Mouse (Mus musculus) embryonic facial prominence, embryonic 13.5 days (tissue): ENCODE data around the gene Eif1. TPM values are rescaled to one million over a fixed set of nuclear protein-coding genes. Genes with fewer than 3 reads are reported as not detected.
A peak's percentile ranks its signal among the peaks of the same experiment; 100 is the strongest.
"Not testable (repeated sequence)": the region's sequence is repeated elsewhere in the genome, so short reads cannot be mapped to it uniquely, and the experiment has no call there.

Source experiments
- ATAC-seq: fragments of 200-750 bp; cut with Nextera tagmentation; 2 replicates; pipeline ENCODE4 v1.8.0; 2017; ENCODE audit warnings: low read depth; ENCODE audit not compliant: insufficient number of reproducible peaks, insufficient read depth, low FRiP score, low TSS enrichment
- H3K27ac ChIP-seq: fragments of 300-500 bp; sonication (generic); 2 replicates; pipeline ENCODE4 v1.5.1; 2015; ENCODE audit warnings: moderate library complexity, mild to moderate bottlenecking, inconsistent platforms
- H3K27me3 ChIP-seq: fragments of 300-500 bp; sonication (generic); 2 replicates; pipeline ENCODE4 v1.6.1; 2015; ENCODE audit warnings: mild to moderate bottlenecking, inconsistent platforms
- H3K36me3 ChIP-seq: fragments of 300-500 bp; sonication (generic); 2 replicates; pipeline ENCODE4 v1.6.1; 2015; ENCODE audit warnings: mild to moderate bottlenecking, inconsistent platforms
- H3K4me1 ChIP-seq: fragments of 300-500 bp; sonication (generic); 2 replicates; pipeline ENCODE4 v1.6.1; 2015; ENCODE audit warnings: inconsistent platforms
- H3K4me2 ChIP-seq: fragments of 300-500 bp; sonication (generic); 2 replicates; pipeline ENCODE4 v1.6.1; 2015; ENCODE audit warnings: moderate library complexity, mild to moderate bottlenecking, inconsistent platforms
- H3K4me3 ChIP-seq: fragments of 300-500 bp; sonication (generic); 2 replicates; pipeline ENCODE4 v1.5.1; 2015; ENCODE audit warnings: mild to moderate bottlenecking, inconsistent platforms
- H3K9ac ChIP-seq: fragments of 300-500 bp; sonication (generic); 2 replicates; pipeline ENCODE4 v1.6.1; 2015; ENCODE audit warnings: mild to moderate bottlenecking, inconsistent platforms
- H3K9me3 ChIP-seq: fragments of 300-500 bp; sonication (generic); 2 replicates; pipeline ENCODE4 v1.6.1; 2016; ENCODE audit warnings: inconsistent platforms
- WGBS: fragments of 180-500 bp; shearing (Covaris S2); methylation state at CpG from one replicate; pipeline ENCODE4 v1.1.7; 2015; ENCODE audit warnings: mixed read lengths; 5-methylcytosine and 5-hydroxymethylcytosine counted together
- polyA plus RNA-seq: library from polyadenylated mRNA; unstranded; fragments of >200 nt; fragmentation: Nextera tagmentation; extraction: Ambion mirVana; gene quantifications from 2 replicates; pipeline ENCODE4 v1.2.1, GENCODE M21; 2015

Eif1 gene
- polyA plus RNA-seq, 1 experiment from 2014 or later, result 1,667 TPM

DNA sequence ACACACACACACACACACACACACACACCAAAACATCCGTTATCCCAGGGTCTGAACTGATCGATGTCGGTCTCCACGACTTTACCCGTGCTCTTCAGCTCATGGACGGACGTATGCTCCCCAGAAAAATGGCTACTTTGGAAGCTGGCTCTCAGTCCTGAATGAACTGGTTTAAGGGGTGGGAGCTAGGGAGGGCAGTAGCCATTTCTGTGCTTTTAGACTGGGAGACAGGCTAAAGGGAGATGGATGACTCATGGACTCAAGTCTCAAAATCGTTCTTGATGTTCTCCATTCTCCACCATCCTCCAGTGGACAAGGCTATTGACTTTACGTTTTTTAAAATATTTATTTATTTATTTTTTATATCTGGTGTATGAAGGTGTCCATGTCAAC, 37.1 kb downstream of the Eif1 start:
- ATAC-seq, result no peak
- WGBS, result 23% methylated on average over 9 of the region's 9 CpGs

GRCm38 (mm10) chr11:100357408-100357807, 37.7 kb downstream of the Eif1 start:
- peaks cover 24% of the 10 kb centered on the region for H3K4me1 ChIP-seq
- no peak overlapping the region for H3K4me3 ChIP-seq
- no peak overlapping the region for H3K9ac ChIP-seq
- ATAC-seq, result no peak
- H3K36me3 ChIP-seq, result no peaks in the 10 kb centered on the region
- no peak overlapping the region for H3K27ac ChIP-seq
- 56% methylated on average over 5 of the region's 5 CpGs for WGBS
- peaks cover 80% of the 10 kb centered on the region for H3K27me3 ChIP-seq
- no peaks in the 10 kb centered on the region for H3K9me3 ChIP-seq
- H3K4me2 ChIP-seq, result no peak overlapping the region

More for the DNA sequence above, 37.1 kb downstream of the Eif1 start:
- no peaks in the 10 kb centered on the region for H3K36me3 ChIP-seq
- no peak overlapping the region for H3K9ac ChIP-seq
- no peaks in the 10 kb centered on the region for H3K9me3 ChIP-seq
- H3K27ac ChIP-seq, result no peak overlapping the region
- peak overlapping the region; percentile 97 for H3K4me2 ChIP-seq
- peaks cover 80% of the 10 kb centered on the region for H3K27me3 ChIP-seq
- H3K4me1 ChIP-seq, result peaks cover 30% of the 10 kb centered on the region
- H3K4me3 ChIP-seq, result peak overlapping the region; percentile 60

GRCm38 (mm10) chr11:100360175-100360574, 40.5 kb downstream of the Eif1 start:
- Histone ChIP-seq H3K9me3 (no peaks in the 10 kb centered on the region), H3K27me3 (peaks cover 53% of the 10 kb centered on the region)
- WGBS, result 84% methylated on average over 6 of the region's 6 CpGs

DNA sequence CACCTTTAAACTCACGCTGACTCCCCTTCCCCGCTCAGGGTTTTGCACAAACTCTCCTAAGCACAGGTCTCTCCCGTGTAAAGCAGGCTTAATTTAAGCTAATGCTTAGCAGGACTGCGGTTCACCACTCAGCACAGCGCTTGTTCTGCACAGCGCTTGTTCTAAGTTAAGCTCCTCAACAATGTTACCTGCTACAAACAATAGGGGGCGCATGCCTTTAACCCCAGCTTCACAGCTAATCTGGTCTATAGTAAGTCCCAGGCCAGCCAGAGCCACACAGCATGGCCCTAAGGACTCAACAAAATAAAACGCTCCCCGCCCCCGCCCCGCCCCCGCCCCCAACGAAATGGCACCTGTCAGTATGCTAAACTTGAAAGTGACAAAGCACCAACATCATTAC, 41.4 kb downstream of the Eif1 start:
- H3K4me3 ChIP-seq, H3K27ac ChIP-seq, H3K4me2 ChIP-seq, H3K36me3 ChIP-seq, H3K9me3 ChIP-seq, ATAC-seq, H3K9ac ChIP-seq: not testable (repeated sequence)
- Histone ChIP-seq H3K27me3 (peaks cover 45% of the 10 kb centered on the region), H3K4me1 (peaks cover 13% of the 10 kb centered on the region)
- no CpG with 5 or more reads among the region's 13 CpGs for whole genome bisulfite sequencing

More at GRCm38 (mm10) chr11:100360175-100360574, 40.5 kb downstream of the Eif1 start:
- H3K4me2 ChIP-seq, result no peak overlapping the region
- no peak overlapping the region for H3K27ac ChIP-seq
- H3K9ac ChIP-seq, result no peak overlapping the region
- ATAC-seq, result no peak
- H3K4me1 ChIP-seq, result peaks cover 22% of the 10 kb centered on the region
- no peak overlapping the region for H3K4me3 ChIP-seq
- H3K36me3 ChIP-seq, result no peaks in the 10 kb centered on the region

DNA sequence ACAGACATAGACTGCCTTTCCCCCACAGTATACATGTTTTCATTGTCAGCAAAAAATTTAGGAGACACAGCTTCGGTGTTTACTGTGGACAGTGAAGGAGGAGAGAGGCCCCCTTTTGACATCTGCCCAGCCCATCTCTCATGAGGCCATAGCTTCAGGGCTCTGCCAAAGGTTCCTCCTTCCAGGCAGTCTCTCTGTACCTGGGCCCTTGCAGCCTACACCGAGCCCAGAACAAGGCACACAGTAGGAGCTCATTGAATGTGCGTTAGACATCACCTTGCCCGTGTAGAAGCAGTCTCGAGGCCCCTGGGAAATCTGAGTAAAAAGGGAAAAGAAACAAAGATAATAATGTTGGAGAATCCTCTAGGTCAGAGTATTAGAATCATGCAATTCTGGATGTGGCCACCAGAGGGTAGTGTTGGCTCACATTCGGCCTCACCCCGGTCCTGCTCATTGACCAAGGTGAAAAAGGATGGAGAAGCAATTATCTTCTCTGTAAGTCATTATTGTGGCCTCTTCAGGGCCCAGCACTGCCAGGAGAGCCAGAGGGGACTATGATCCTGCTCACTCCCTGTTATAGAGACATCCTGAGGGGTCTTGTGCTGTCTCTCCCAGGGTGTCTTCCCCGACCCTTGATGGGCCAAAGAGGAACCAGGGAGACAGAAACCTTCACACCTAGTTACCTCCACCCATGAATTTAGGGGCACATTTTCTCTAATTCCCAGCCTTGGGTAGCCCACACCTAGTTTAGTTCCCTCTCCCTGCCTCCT, 42.7 kb downstream of the Eif1 start:
- H3K4me3 ChIP-seq, result no peak overlapping the region
- H3K4me2 ChIP-seq, result no peak overlapping the region
- H3K4me1 ChIP-seq, result peaks cover 6% of the 10 kb centered on the region; the same call in 1 of the 2 replicates
- ATAC-seq, result no peak
- WGBS, result 12% methylated on average over 8 of the region's 8 CpGs
- H3K9ac ChIP-seq, result no peak overlapping the region
- peaks cover 31% of the 10 kb centered on the region for H3K27me3 ChIP-seq
- no peaks in the 10 kb centered on the region for H3K9me3 ChIP-seq
- no peaks in the 10 kb centered on the region for H3K36me3 ChIP-seq
- no peak overlapping the region for H3K27ac ChIP-seq

- no peak overlapping the region for H3K4me3 ChIP-seq
- no peak for ATAC-seq
- H3K4me1 ChIP-seq, result peaks cover 6% of the 10 kb centered on the region; the same call in 1 of the 2 replicates
- 12% methylated on average over 12 of the region's 12 CpGs for WGBS
- H3K9ac ChIP-seq, result no peak overlapping the region
- no peak overlapping the region for H3K27ac ChIP-seq
- no peaks in the 10 kb centered on the region for H3K9me3 ChIP-seq
- H3K36me3 ChIP-seq, result no peaks in the 10 kb centered on the region
- peaks cover 26% of the 10 kb centered on the region for H3K27me3 ChIP-seq
- peak overlapping the region; percentile 3; the same call in 1 of the 2 replicates for H3K4me2 ChIP-seq
Measured at GRCm38 (mm10) chr11:100362979-100363562, 43.4 kb downstream of the Eif1 start.

DNA sequence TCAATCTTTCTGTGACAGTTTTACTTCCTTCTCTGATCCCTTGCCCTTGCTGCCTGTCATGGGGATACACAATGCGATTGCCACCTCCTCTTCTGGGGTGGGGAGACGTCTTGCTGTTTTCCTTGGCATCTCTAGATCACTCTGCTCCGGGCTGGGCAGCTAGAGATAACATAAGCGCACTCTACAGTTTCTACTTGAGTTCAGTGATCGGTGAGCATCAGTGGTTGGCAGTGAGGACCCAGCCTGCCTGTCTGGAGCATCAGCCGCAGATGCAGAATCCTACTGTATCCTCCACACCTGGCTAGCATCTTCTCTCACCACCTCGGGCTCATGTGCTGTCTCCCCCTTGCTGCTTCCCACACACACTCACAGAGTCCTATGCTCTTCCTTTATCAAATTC, 49.5 kb downstream of the Eif1 start:
- Histone ChIP-seq H3K27ac (no peak overlapping the region), H3K4me1 (no peaks in the 10 kb centered on the region), H3K9ac (no peak overlapping the region), H3K9me3 (no peaks in the 10 kb centered on the region), H3K4me2 (no peak overlapping the region), H3K36me3 (peaks cover 52% of the 10 kb centered on the region), H3K4me3 (no peak overlapping the region), H3K27me3 (no peaks in the 10 kb centered on the region)
- 82% methylated on average over 7 of the region's 7 CpGs for WGBS
- ATAC-seq, result no peak

GRCm38 (mm10) chr11:100369822-100370221, 50.1 kb downstream of the Eif1 start:
- H3K4me3 ChIP-seq, result no peak overlapping the region
- H3K4me2 ChIP-seq, result no peak overlapping the region
- no peak overlapping the region for H3K27ac ChIP-seq
- no peaks in the 10 kb centered on the region for H3K9me3 ChIP-seq
- no peak for ATAC-seq
- H3K9ac ChIP-seq, result no peak overlapping the region
- no peaks in the 10 kb centered on the region for H3K27me3 ChIP-seq
- no peaks in the 10 kb centered on the region for H3K4me1 ChIP-seq
- peaks cover 56% of the 10 kb centered on the region for H3K36me3 ChIP-seq
- 79% methylated on average over 8 of the region's 8 CpGs for WGBS

Other genes with a start within 250 kb of the Eif1 start
- 0.36 and 0.70 TPM in 2 replicates for gene Krt32, start 231.7 kb upstream of the Eif1 start, polyA plus RNA-seq
- gene Krt35, start 223.6 kb upstream of the Eif1 start, polyA plus RNA-seq, result 1.5 and 2.4 TPM in 2 replicates
- gene Krt36, start 214.3 kb upstream of the Eif1 start, polyA plus RNA-seq, result 0.15 TPM in 1 of 2 replicates, not detected in the other
- gene Krt13, start 198.3 kb upstream of the Eif1 start, polyA plus RNA-seq, result 1.1 and 2.2 TPM in 2 replicates
- gene Krt15, start 184.0 kb upstream of the Eif1 start, polyA plus RNA-seq, result 314 and 354 TPM in 2 replicates
- gene Krt19, start 171.2 kb upstream of the Eif1 start, polyA plus RNA-seq, result 44.6 and 57.3 TPM in 2 replicates
- gene Krt9, start 126.6 kb upstream of the Eif1 start, polyA plus RNA-seq, result not detected in 2 replicates
- 574 and 670 TPM in 2 replicates for gene Krt14, start 112.3 kb upstream of the Eif1 start, polyA plus RNA-seq
- 0.33 and 0.45 TPM in 2 replicates for gene Krt16, start 71.0 kb upstream of the Eif1 start, polyA plus RNA-seq
- gene Krt17, start 58.9 kb upstream of the Eif1 start, polyA plus RNA-seq, result 161 and 186 TPM in 2 replicates
- 0.20 and 0.25 TPM in 2 replicates for gene Krt42, start 50.0 kb upstream of the Eif1 start, polyA plus RNA-seq
- gene Gast, start 14.5 kb downstream of the Eif1 start, polyA plus RNA-seq, result 1.2 TPM in 1 of 2 replicates, not detected in the other
- gene Hap1, start 36.2 kb downstream of the Eif1 start, polyA plus RNA-seq, result 5.9 and 7.6 TPM in 2 replicates
- 104 TPM in 2 replicates for gene Jup, start 77.9 kb downstream of the Eif1 start, polyA plus RNA-seq
- 52.2 and 57.2 TPM in 2 replicates for gene P3h4, start 95.0 kb downstream of the Eif1 start, polyA plus RNA-seq
- 125 and 134 TPM in 2 replicates for gene Fkbp10, start 95.8 kb downstream of the Eif1 start, polyA plus RNA-seq
- 158 and 167 TPM in 2 replicates for gene Nt5c3b, start 121.9 kb downstream of the Eif1 start, polyA plus RNA-seq
- 1.1 and 1.7 TPM in 2 replicates for gene Klhl10, start 122.0 kb downstream of the Eif1 start, polyA plus RNA-seq
- gene Klhl11, start 152.9 kb downstream of the Eif1 start, polyA plus RNA-seq, result 12.0 and 12.6 TPM in 2 replicates
- 138 and 141 TPM in 2 replicates for gene Acly, start 208.1 kb downstream of the Eif1 start, polyA plus RNA-seq
- 0.66 and 0.80 TPM in 2 replicates for gene Ttc25, start 225.7 kb downstream of the Eif1 start, polyA plus RNA-seq